ENCODE assay signal across 14 mouse cellular contexts in genomic region chr11:115705561-115705960, GRCm38 (mm10). TPM values are rescaled to one million over a fixed set of nuclear protein-coding genes. Genes with fewer than 3 reads are reported as not detected.
A peak's percentile ranks its signal among the peaks of the same experiment; 100 is the strongest.
DNase-seq lines count a peak whose midpoint lies in the region; ATAC-seq and TF ChIP-seq lines count a peak whose summit lies in the region.
"Had no signal": no experiment of that assay in that cellular context is flagged by ENCODE, and none has a peak within 500 bp of the region (broad histone marks: within the 10 kb centered on the region; RNA-seq: fewer than 3 reads in every experiment).

No protein-coding gene starts in this region.

- H3K36me3 ChIP-seq in forebrain, embryonic 11.5 days (ENCODE audit: control insufficient read depth, insufficient read depth, low read length) = no peaks in the 10 kb centered on the region
- no peaks in the 10 kb centered on the region for H3K36me3 ChIP-seq in forebrain, embryonic 15.5 days
- H3K36me3 ChIP-seq in kidney, postnatal 0 days (ENCODE audit: insufficient read depth, low read length) = no peaks in the 10 kb centered on the region
- no peaks in the 10 kb centered on the region for H3K36me3 ChIP-seq in macrophage (ENCODE audit: inconsistent target)

- no peak for TF ChIP-seq POLR2A in bone marrow, adult 2 months (IDR thresholded peaks at IDR 0.05; ENCODE audit: borderline replicate concordance, control insufficient read depth, low read depth, low read length)

- no peak for TF ChIP-seq CTCF in kidney, postnatal 0 days (IDR thresholded peaks at IDR 0.05; ENCODE audit: low read depth)
- peak; percentile 23; the same call in 1 of the 2 replicates for TF ChIP-seq CTCF in bone marrow, adult 2 months (IDR thresholded peaks at IDR 0.05; ENCODE audit: control insufficient read depth, insufficient read depth, low read length)
- TF ChIP-seq CTCF in layer of hippocampus, adult 2 months (conservative IDR thresholded peaks at IDR 0.05) = no peak

- no peak overlapping the region for H3K27ac ChIP-seq in forebrain, embryonic 11.5 days (ENCODE audit: low read depth, low read length)
- no peak overlapping the region for H3K27ac ChIP-seq in forebrain, embryonic 15.5 days (replicated peaks)
- peak overlapping the region; percentile 47; the same call in 1 of the 2 replicates for H3K27ac ChIP-seq in kidney, postnatal 0 days
- no peak overlapping the region for H3K27ac ChIP-seq in bone marrow, adult 2 months (ENCODE audit: control insufficient read depth, insufficient read depth, low read depth, low read length, poor library complexity)
- peak overlapping the region; percentile 33 for H3K27ac ChIP-seq in macrophage
- H3K27ac ChIP-seq in layer of hippocampus, adult 2 months = no peak overlapping the region

- ATAC-seq in forebrain, embryonic 11.5 days (replicated peaks; ENCODE audit: low FRiP score) = no peak
- no peak for ATAC-seq in forebrain, embryonic 15.5 days (replicated peaks)
- ATAC-seq in kidney, postnatal 0 days (replicated peaks; ENCODE audit: low FRiP score, low read depth) = no peak
- ATAC-seq: intestine, embryonic 16.5 days had no signal

- peak; percentile 43 for DNase-seq in forebrain, embryonic 11.5 days (ENCODE audit: low spot score)
- no peak for DNase-seq in kidney, postnatal 0 days (ENCODE audit: low spot score)
- DNase-seq in kidney, postnatal 4 days = no peak
- no peak for DNase-seq in right cerebral cortex, adult 2 months (ENCODE audit: low spot score in 2 of 2)
- no peak for DNase-seq in layer of hippocampus, adult 2 months (ENCODE audit: low spot score in 2 of 2)
- DNase-seq: adrenal gland, postnatal 14 days; kidney, postnatal 25 days; layer of hippocampus, postnatal 36 days; lung, postnatal 14 days; right cerebral cortex, postnatal 14 days had no signal

- peaks cover 7% of the 10 kb centered on the region; the same call in 1 of the 2 replicates for H3K4me1 ChIP-seq in forebrain, embryonic 11.5 days (replicated peaks; ENCODE audit: control insufficient read depth, insufficient read depth, low read length)
- H3K4me1 ChIP-seq in forebrain, embryonic 15.5 days = peaks cover 26% of the 10 kb centered on the region
- peaks cover 13% of the 10 kb centered on the region; the same call in 1 of the 2 replicates for H3K4me1 ChIP-seq in kidney, postnatal 0 days (replicated peaks; ENCODE audit: insufficient read depth, low read length)
- H3K4me1 ChIP-seq in bone marrow, adult 2 months (ENCODE audit: control insufficient read depth, insufficient read depth, low read length) = peaks cover 7% of the 10 kb centered on the region; the same call in 1 of the 2 replicates

- no peak overlapping the region for H3K4me2 ChIP-seq in forebrain, embryonic 11.5 days (ENCODE audit: low read depth, low read length, severe bottlenecking)
- H3K4me2 ChIP-seq in forebrain, embryonic 15.5 days (replicated peaks) = no peak overlapping the region
- no peak overlapping the region for H3K4me2 ChIP-seq in kidney, postnatal 0 days (ENCODE audit: low read length)

- no peak overlapping the region for H3K4me3 ChIP-seq in forebrain, embryonic 11.5 days (ENCODE audit: low read depth, low read length)
- H3K4me3 ChIP-seq in forebrain, embryonic 15.5 days = no peak overlapping the region
- H3K4me3 ChIP-seq in kidney, postnatal 0 days (replicated peaks; ENCODE audit: low read depth, low read length) = no peak overlapping the region
- peak overlapping the region; percentile 2 for H3K4me3 ChIP-seq in bone marrow, adult 2 months (replicated peaks; ENCODE audit: control insufficient read depth, low read depth, low read length)
- no peak overlapping the region; the same call in 1 of the 2 replicates for H3K4me3 ChIP-seq in macrophage (ENCODE audit: inconsistent target)
- no peak overlapping the region for H3K4me3 ChIP-seq in layer of hippocampus, adult 2 months

- no peaks in the 10 kb centered on the region for H3K27me3 ChIP-seq in forebrain, embryonic 11.5 days (ENCODE audit: control insufficient read depth, insufficient read depth, low read length)
- H3K27me3 ChIP-seq in forebrain, embryonic 15.5 days = no peaks in the 10 kb centered on the region
- H3K27me3 ChIP-seq in kidney, postnatal 0 days (ENCODE audit: insufficient read depth, low read length) = no peaks in the 10 kb centered on the region

- no peak overlapping the region for H3K9ac ChIP-seq in forebrain, embryonic 11.5 days (ENCODE audit: low read length)
- no peak overlapping the region for H3K9ac ChIP-seq in forebrain, embryonic 15.5 days (replicated peaks)
- no peak overlapping the region for H3K9ac ChIP-seq in kidney, postnatal 0 days (ENCODE audit: low read depth, low read length)

- 87% methylated on average over 2 of the region's 2 CpGs for WGBS in forebrain, embryonic 11.5 days
- 88% methylated on average over 2 of the region's 2 CpGs for WGBS in forebrain, embryonic 15.5 days
- 88% methylated on average over 2 of the region's 2 CpGs for WGBS in kidney, postnatal 0 days
- 43% methylated on average over 2 of the region's 2 CpGs for WGBS in bone marrow, adult 2 months
- 56% methylated on average over 2 of the region's 2 CpGs for WGBS in macrophage (ENCODE audit: missing documents)

- no peaks in the 10 kb centered on the region for H3K9me3 ChIP-seq in forebrain, embryonic 11.5 days (ENCODE audit: control insufficient read depth, low read length)
- H3K9me3 ChIP-seq in forebrain, embryonic 15.5 days = no peaks in the 10 kb centered on the region
- H3K9me3 ChIP-seq in kidney, postnatal 0 days (replicated peaks; ENCODE audit: low read length) = no peaks in the 10 kb centered on the region

- peaks cover 94% of the 10 kb centered on the region for H3K79me2 ChIP-seq in macrophage (ENCODE audit: inconsistent target)

RNA-seq across cellular contexts. Expression of gene Grb2, which starts 2.8 kb away (rescaled TPM):
- polyA plus RNA-seq in forebrain, embryonic 11.5 days (2014; fragmentation: Nextera tagmentation; extraction: Ambion mirVana) = 63.0 and 71.4 TPM in 2 replicates
- polyA plus RNA-seq in forebrain, embryonic 15.5 days (2015; fragmentation: Nextera tagmentation; extraction: Ambion mirVana) = 180 and 199 TPM in 2 replicates
- 69.9 and 72.8 TPM in 2 replicates for polyA plus RNA-seq in kidney, postnatal 0 days (2015; fragmentation: Nextera tagmentation; extraction: Ambion mirVana)
- polyA plus RNA-seq in bone marrow, adult 2 months (2011; ENCODE audit: insufficient read depth, insufficient read length, low replicate concordance, missing spikeins) = 35.9 and 53.6 TPM in 2 replicates
- total RNA-seq in macrophage (2018; cell fraction: chromatin; rRNA removed) = 100 to 1,000 TPM in 21 of 26 experiments, 10 to 100 TPM in 5; 37.2 to 266 (median 136) TPM
- 100 to 1,000 TPM; 294 to 727 (median 469) TPM for total RNA-seq in macrophage (2018; cell fraction: cytosol; rRNA removed)
- total RNA-seq in macrophage (2018; cell fraction: nucleus; rRNA removed) = 100 to 1,000 TPM in 25 of 26 experiments, 10 to 100 TPM in 1; 87.0 to 291 (median 183) TPM
- 265 to 522 TPM (median 418 TPM) in 3 replicates for polyA plus RNA-seq in macrophage (2018)
- total RNA-seq in layer of hippocampus, adult 2 months (2021) = 100 to 1,000 TPM; 182 to 198 TPM

RNA-seq across cellular contexts. Expression of gene Tmem94, which starts 59.7 kb away (rescaled TPM):
- 25.9 and 28.9 TPM in 2 replicates for polyA plus RNA-seq in forebrain, embryonic 11.5 days (2014; fragmentation: Nextera tagmentation; extraction: Ambion mirVana)
- 27.6 and 29.8 TPM in 2 replicates for polyA plus RNA-seq in forebrain, embryonic 15.5 days (2015; fragmentation: Nextera tagmentation; extraction: Ambion mirVana)
- 19.6 TPM in 2 replicates for polyA plus RNA-seq in kidney, postnatal 0 days (2015; fragmentation: Nextera tagmentation; extraction: Ambion mirVana)
- 12.0 and 25.5 TPM in 2 replicates for polyA plus RNA-seq in bone marrow, adult 2 months (2011; ENCODE audit: insufficient read depth, insufficient read length, low replicate concordance, missing spikeins)
- 10 to 100 TPM in 22 of 26 experiments, 1 to 10 TPM in 4; 5.9 to 55.5 (median 26.5) TPM for total RNA-seq in macrophage (2018; cell fraction: chromatin; rRNA removed)
- total RNA-seq in macrophage (2018; cell fraction: cytosol; rRNA removed) = 10 to 100 TPM; 17.6 to 35.8 (median 23.4) TPM
- total RNA-seq in macrophage (2018; cell fraction: nucleus; rRNA removed) = 10 to 100 TPM in 24 of 26 experiments, 1 to 10 TPM in 2; 7.9 to 36.8 (median 24.3) TPM
- 13.8 to 22.4 TPM (median 14.1 TPM) in 3 replicates for polyA plus RNA-seq in macrophage (2018)
- 10 to 100 TPM; 47.4 to 58.2 TPM for total RNA-seq in layer of hippocampus, adult 2 months (2021)

Comparison
In these comparisons a context has a peak if more than half of its experiments do, and no peak if none do; other contexts are left out.
1. H3K27ac ChIP-seq: peak in kidney, postnatal 0 days (single experiment) and macrophage (single experiment); none in forebrain, embryonic 11.5 days (single experiment), forebrain, embryonic 15.5 days (single experiment), bone marrow, adult 2 months (single experiment) and layer of hippocampus, adult 2 months (single experiment).